Mouse (Mus musculus) adrenal gland, postnatal 0 days (tissue): ENCODE measurements around the gene Smarca4. TPM values are rescaled to one million over a fixed set of nuclear protein-coding genes. Genes with fewer than 3 reads are reported as not detected.

Experiments used
- microRNA-seq: library from miRNA; unstranded; fragments of <30 nt; microRNA quantifications from one replicate; pipeline ENCODE4, GENCODE M21; 2016; ENCODE audit warnings: borderline replicate concordance; ENCODE audit not compliant: insufficient number of aligned reads
- polyA plus RNA-seq: library from polyadenylated mRNA; unstranded; fragments of >200 nt; fragmentation: Nextera tagmentation; extraction: Ambion mirVana; gene quantifications from 2 replicates; pipeline ENCODE4 v1.2.1, GENCODE M21; 2015

Smarca4 gene
- 29.2 and 31.9 TPM in 2 replicates for polyA plus RNA-seq

GRCm38 (mm10) chr9:21615617-21616231 is at the start of gene Smarca4:
Smarca4 (plus strand) TSS chr9:21616169.

DNA sequence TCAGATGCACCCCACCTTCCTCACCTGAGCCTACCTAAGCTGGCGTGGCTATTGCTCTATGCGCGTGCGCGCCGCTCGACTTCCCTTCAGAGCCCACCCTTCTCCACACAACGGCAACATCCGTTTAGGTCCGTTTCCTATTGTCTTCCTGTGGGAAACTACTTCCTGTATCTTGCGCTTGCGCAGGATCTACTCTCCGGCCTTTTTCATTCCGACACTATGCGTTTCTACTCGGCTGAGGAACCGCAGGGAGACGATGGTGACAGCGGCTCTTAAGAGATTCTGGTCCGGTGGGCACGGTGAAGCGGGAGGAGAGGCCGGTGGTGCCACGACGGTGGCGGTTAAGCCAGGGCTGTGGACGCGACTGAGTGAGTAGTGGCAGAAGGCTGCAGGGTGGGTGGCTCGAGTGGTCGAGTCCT is 23.3 kb upstream of the Smarca4 start, which contains the start of the genes Timm29 and Yipf2:
Timm29 (plus strand) TSS at position 20 of the 419 bp plus-strand sequence.
Yipf2 (minus strand) TSS at position 126 of the 419 bp plus-strand sequence.

DNA sequence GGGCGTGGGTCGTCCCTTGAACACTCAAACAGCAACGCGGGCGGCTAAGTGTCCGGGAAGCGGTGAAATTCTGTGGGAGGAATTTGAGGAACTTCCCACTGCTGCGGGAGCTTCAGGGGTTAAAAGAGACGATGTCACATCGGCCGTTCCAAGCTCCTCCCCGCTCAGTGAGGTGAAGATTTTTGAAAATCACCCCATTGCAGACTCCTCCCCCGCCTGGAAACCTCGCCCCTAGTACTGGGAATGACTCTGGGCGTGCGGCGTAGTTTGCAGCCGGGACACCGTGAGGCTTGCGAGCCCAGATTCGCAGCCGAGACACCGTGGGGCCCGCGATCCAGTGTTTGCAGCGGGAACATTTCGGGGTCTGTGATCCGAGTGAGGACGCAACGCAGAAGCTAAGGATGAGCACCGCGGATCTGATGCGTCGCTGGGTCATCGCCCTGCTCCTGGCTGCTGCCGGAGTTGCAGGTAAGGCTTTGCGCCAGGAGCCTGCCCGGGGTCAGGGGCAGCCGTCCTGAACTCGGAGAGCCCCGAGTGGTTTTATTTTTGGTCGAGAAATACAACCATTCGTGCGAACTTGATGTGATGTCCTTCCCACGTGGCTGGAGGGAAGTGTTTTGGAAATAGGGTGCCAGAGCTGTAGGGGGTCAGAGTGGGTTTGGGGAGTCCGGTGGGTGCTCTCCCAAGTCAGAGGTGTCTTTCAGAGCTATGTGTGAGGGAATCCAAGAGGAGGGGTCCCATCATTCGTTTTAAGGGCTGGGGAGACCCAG is 107.6 kb downstream of the Smarca4 start, which contains the start of gene Ldlr:
Ldlr (plus strand) TSS at position 107 of the 770 bp plus-strand sequence.

Small RNA genes within 50 kb of the gene (microRNA-seq; reads per million reads assigned to microRNA genes)
- not detected for gene Mir1946b

Other genes with a start within 250 kb of the Smarca4 start
- gene Ilf3, start 248.3 kb upstream of the Smarca4 start, polyA plus RNA-seq, result 60.5 and 74.0 TPM in 2 replicates
- gene Qtrt1, start 204.3 kb upstream of the Smarca4 start, polyA plus RNA-seq, result 33.4 and 34.4 TPM in 2 replicates
- 42.9 and 74.7 TPM in 2 replicates for gene Dnm2, start 191.3 kb upstream of the Smarca4 start, polyA plus RNA-seq
- 80.4 and 83.2 TPM in 2 replicates for gene Tmed1, start 105.9 kb upstream of the Smarca4 start, polyA plus RNA-seq
- 4.2 and 5.2 TPM in 2 replicates for gene AB124611, start 90.0 kb upstream of the Smarca4 start, polyA plus RNA-seq
- gene Carm1, start 69.3 kb upstream of the Smarca4 start, polyA plus RNA-seq, result 19.9 and 21.3 TPM in 2 replicates
- 25.3 and 35.5 TPM in 2 replicates for gene Timm29, start 23.4 kb upstream of the Smarca4 start, polyA plus RNA-seq
- gene Yipf2, start 23.3 kb upstream of the Smarca4 start, polyA plus RNA-seq, result 28.5 and 47.1 TPM in 2 replicates
- gene Ldlr, start 107.3 kb downstream of the Smarca4 start, polyA plus RNA-seq, result 15.1 and 16.6 TPM in 2 replicates
- gene Spc24, start 144.1 kb downstream of the Smarca4 start, polyA plus RNA-seq, result 32.7 and 36.5 TPM in 2 replicates
- gene Kank2, start 182.6 kb downstream of the Smarca4 start, polyA plus RNA-seq, result 16.6 and 16.7 TPM in 2 replicates
- 2.5 and 5.4 TPM in 2 replicates for gene Angptl8, start 219.3 kb downstream of the Smarca4 start, polyA plus RNA-seq
- gene Dock6, start 236.5 kb downstream of the Smarca4 start, polyA plus RNA-seq, result 13.4 and 19.5 TPM in 2 replicates